Mouse (Mus musculus) heart, embryonic 11.5 days (tissue): ENCODE results near the gene Zfp472. TPM values are rescaled to one million over a fixed set of nuclear protein-coding genes. Genes with fewer than 3 reads are reported as not detected.
"Not testable (repeated sequence)": the region's sequence is repeated elsewhere in the genome, so short reads cannot be mapped to it uniquely, and the experiment has no call there.

Experiments
- ATAC-seq: fragments of 200-750 bp; cut with Nextera tagmentation; replicated peaks from 2 replicates; pipeline ENCODE4 v1.8.0; 2017; ENCODE audit warnings: moderate library complexity; ENCODE audit not compliant: insufficient number of reproducible peaks, low FRiP score, low TSS enrichment
- H3K27ac ChIP-seq: fragments of 300-500 bp; sonication (generic); 2 replicates; pipeline ENCODE4 v1.5.1; 2014; ENCODE audit warnings: mild to moderate bottlenecking, low read depth, low read length
- H3K27me3 ChIP-seq: fragments of 300-500 bp; sonication (generic); 2 replicates; pipeline ENCODE4 v1.6.1; 2014; ENCODE audit warnings: mild to moderate bottlenecking, low read length, mixed read lengths; ENCODE audit not compliant: control insufficient read depth, insufficient read depth
- H3K36me3 ChIP-seq: fragments of 300-500 bp; sonication (generic); 2 replicates; pipeline ENCODE4 v1.6.1; 2014; ENCODE audit warnings: mild to moderate bottlenecking, low read length, moderate library complexity, mixed read lengths; ENCODE audit not compliant: control insufficient read depth, insufficient read depth
- H3K4me1 ChIP-seq: fragments of 300-500 bp; sonication (generic); 2 replicates; pipeline ENCODE4 v1.6.1; 2014; ENCODE audit warnings: low read length; ENCODE audit not compliant: control insufficient read depth, insufficient read depth
- H3K4me2 ChIP-seq: fragments of 300-500 bp; sonication (generic); 2 replicates; pipeline ENCODE4 v1.6.1; 2014; ENCODE audit warnings: mild to moderate bottlenecking, moderate library complexity
- H3K4me3 ChIP-seq: fragments of 300-500 bp; sonication (generic); 2 replicates; pipeline ENCODE4 v1.5.1; 2014; ENCODE audit warnings: low read depth, low read length
- H3K9ac ChIP-seq: fragments of 300-500 bp; sonication (generic); 2 replicates; pipeline ENCODE4 v1.6.1; 2014; ENCODE audit warnings: mild to moderate bottlenecking, low read depth, low read length, moderate library complexity
- H3K9me3 ChIP-seq: fragments of 300-500 bp; sonication (generic); replicated peaks from 2 replicates; pipeline ENCODE4 v1.6.1; 2016; ENCODE audit warnings: low read length; ENCODE audit not compliant: control insufficient read depth
- WGBS: fragments of 180-500 bp; shearing (Covaris S2); extraction: QIAGEN DNeasy Blood & Tissue Kit; methylation state at CpG from one replicate; pipeline ENCODE4 v1.1.7; 2014; ENCODE audit not compliant: insufficient replicate concordance; 5-methylcytosine and 5-hydroxymethylcytosine counted together
- polyA plus RNA-seq: library from polyadenylated mRNA; unstranded; fragments of >200 nt; fragmentation: Nextera tagmentation; extraction: Ambion mirVana; gene quantifications from 2 replicates; pipeline ENCODE4 v1.2.1, GENCODE M21; 2014

Gene Zfp472
- polyA plus RNA-seq, 1 experiment from 2014 or later: 5.9 TPM

DNA sequence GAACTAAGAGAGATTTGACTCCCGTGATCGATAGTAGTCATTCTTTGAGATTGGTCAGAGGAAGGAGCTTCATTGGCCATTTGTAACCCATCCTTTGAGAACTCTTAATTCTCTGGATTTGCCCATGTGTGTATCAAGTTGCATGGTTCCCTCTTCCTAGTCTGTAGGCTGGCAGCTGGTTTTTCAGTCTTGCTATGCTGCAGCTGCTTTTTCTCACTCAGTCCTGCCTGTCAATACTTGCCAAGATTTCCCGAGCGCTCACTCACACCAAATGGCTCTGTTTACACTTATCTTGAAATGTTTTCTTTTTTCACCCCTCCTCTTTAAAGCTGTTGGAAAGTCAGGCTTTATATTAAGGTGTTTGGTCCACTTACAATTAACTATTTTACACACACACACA, 15.7 kb downstream of the Zfp472 start:
- WGBS: 70% methylated on average over 4 of the region's 4 CpGs
- H3K27ac ChIP-seq: no peak overlapping the region

DNA sequence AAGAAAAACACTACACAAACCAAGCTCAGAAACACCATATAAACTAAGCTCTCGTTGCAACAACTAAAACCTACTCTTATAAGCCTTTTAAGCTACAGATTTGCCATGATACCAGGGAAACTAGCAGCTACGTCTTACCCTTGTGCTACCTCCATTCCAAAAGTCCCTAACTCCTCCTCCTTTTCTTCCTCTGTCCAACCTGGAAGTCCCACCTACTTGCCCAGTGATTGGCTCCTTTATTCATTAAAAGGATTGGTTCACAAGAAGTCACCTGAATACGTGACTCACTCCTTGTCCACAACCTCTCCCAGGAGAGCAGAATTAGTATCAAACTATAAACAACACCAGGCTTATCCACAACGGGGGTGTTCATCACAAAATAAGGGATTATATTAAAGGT, 20.7 kb downstream of the Zfp472 start:
- H3K4me3 ChIP-seq: no peak overlapping the region
- 65% methylated on average over 4 of the region's 4 CpGs for WGBS
- H3K9me3 ChIP-seq: no peaks in the 10 kb centered on the region
- H3K36me3 ChIP-seq: no peaks in the 10 kb centered on the region
- H3K9ac ChIP-seq: no peak overlapping the region
- H3K4me1 ChIP-seq: no peaks in the 10 kb centered on the region
- H3K4me2 ChIP-seq: no peak overlapping the region
- H3K27me3 ChIP-seq: no peaks in the 10 kb centered on the region
- H3K27ac ChIP-seq: no peak overlapping the region
- ATAC-seq: no peak

More for the DNA sequence above, 15.7 kb downstream of the Zfp472 start:
- H3K9ac ChIP-seq: no peak overlapping the region
- H3K27me3 ChIP-seq: no peaks in the 10 kb centered on the region
- no peaks in the 10 kb centered on the region for H3K9me3 ChIP-seq
- no peak overlapping the region for H3K4me3 ChIP-seq
- H3K4me2 ChIP-seq: no peak overlapping the region
- no peaks in the 10 kb centered on the region for H3K4me1 ChIP-seq
- ATAC-seq: no peak
- peaks cover 28% of the 10 kb centered on the region for H3K36me3 ChIP-seq

- Histone ChIP-seq H3K27ac (no peak overlapping the region), H3K9ac (peak overlapping the region; percentile 82), H3K4me1 (peaks cover 5% of the 10 kb centered on the region; the same call in 1 of the 2 replicates), H3K4me2 (peak overlapping the region; percentile 73), H3K27me3 (no peaks in the 10 kb centered on the region), H3K4me3 (peak overlapping the region; percentile 69), H3K36me3 (peaks cover 3% of the 10 kb centered on the region; the same call in 1 of the 2 replicates), H3K9me3 (no peaks in the 10 kb centered on the region)
- ATAC-seq: no peak
- WGBS: 66% methylated on average over 12 of the region's 12 CpGs
Observed at GRCm38 (mm10) chr17:32991965-32992698, 26.5 kb downstream of the Zfp472 start.

DNA sequence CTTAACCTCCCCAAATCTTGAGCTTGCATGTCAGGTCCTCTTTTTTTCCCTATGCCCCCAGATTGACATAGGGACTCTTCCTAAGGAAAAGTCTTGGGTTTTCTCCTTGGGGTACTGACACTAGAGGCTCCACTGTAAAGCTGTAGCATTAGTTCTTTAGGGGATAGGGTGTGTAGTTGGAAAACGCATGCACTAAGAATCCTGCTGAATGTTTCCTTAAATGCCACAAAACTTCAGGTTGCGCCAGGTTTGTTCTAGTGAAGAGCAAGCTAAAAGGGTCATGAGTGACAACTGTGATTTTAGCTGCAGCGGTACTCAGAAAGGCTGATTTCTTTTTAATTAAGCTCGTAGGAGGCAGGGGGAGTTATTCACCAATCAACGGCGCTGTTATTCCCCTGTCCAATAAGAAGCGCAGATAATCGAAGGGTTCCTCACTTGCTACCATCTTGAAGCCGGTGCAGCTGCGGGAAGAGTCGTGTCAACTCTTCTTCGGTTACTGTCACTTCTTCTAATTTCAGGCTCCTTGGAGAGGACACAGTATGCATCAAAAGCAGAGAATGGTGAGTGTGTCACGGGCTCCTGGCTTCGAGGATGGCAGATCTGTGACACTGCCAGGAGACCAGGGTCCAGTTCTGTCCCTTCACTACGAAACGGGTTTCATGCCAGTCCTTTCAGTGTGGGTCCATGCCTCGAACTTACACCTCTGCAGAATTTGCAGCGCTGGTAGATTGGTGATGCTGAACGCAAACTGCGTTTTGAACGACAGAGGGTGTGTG, 27.3 kb downstream of the Zfp472 start, which contains the start of gene Zfp952:
Gene Zfp952, plus strand, starts transcription at position 431 of the 776 bp plus-strand sequence.
- ATAC-seq: peak; percentile 86
- WGBS: 2% methylated on average over 21 of the region's 21 CpGs
- H3K9me3 ChIP-seq: no peaks in the 10 kb centered on the region
- H3K36me3 ChIP-seq: peaks cover 3% of the 10 kb centered on the region; the same call in 1 of the 2 replicates
- H3K9ac ChIP-seq: peak within 1 kb of the TSS; percentile 82
- peaks cover 5% of the 10 kb centered on the region; the same call in 1 of the 2 replicates for H3K4me1 ChIP-seq
- peak within 1 kb of the TSS; percentile 69 for H3K4me3 ChIP-seq
- H3K27me3 ChIP-seq: no peaks in the 10 kb centered on the region
- peak within 1 kb of the TSS; percentile 73 for H3K4me2 ChIP-seq
- peak within 1 kb of the TSS; percentile 23; the same call in 1 of the 2 replicates for H3K27ac ChIP-seq

DNA sequence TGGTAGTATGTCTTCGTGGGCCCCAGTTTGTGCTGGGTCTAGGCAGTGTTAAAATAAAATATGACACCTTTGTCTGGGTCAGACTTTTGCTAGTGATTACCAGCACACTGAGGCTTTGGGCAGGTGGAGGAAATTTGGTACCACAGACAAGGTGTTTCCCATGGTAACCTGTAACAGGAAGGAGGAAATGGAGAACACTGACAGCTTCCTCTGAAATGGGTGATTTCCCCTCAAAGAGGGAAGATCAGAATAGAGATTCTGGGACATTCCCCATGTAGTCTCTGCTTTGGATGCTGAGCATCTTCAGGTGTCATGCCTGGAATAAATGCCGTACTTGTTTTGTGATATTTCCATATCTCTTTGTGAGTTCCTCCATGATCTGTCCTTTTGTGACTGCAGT, 32.9 kb downstream of the Zfp472 start:
- 88% methylated on average over 2 of the region's 2 CpGs for WGBS
- peaks cover 18% of the 10 kb centered on the region for H3K36me3 ChIP-seq

DNA sequence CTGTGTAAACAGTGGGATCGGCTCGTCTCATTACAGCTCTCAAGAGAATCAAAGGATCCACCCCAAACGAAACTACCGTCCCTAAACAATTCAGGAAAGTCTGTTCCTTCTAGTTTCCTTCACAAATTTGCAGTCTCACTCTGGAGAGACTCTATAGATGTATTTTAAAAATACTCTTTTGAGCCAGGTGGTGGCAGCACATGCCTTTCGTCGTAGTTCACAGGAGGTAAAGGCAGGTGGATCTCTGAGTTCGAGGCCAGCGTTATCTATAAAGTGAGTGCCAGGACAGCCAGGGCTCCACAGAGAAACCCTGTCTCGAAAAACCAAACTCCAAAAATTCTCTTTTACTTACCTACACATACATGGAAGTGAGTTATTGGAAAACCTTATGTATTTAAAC, 42.7 kb downstream of the Zfp472 start:
- WGBS: 38% methylated on average over 9 of the region's 9 CpGs
- peaks cover 17% of the 10 kb centered on the region for H3K36me3 ChIP-seq
- H3K4me2 ChIP-seq: no peak overlapping the region
- no peaks in the 10 kb centered on the region for H3K4me1 ChIP-seq
- H3K4me3 ChIP-seq: no peak overlapping the region
- no peaks in the 10 kb centered on the region for H3K27me3 ChIP-seq
- ATAC-seq: no peak
- H3K9me3 ChIP-seq: peaks cover 5% of the 10 kb centered on the region
- H3K27ac ChIP-seq: no peak overlapping the region
- no peak overlapping the region for H3K9ac ChIP-seq

More for the DNA sequence above, 32.9 kb downstream of the Zfp472 start:
- no peak overlapping the region for H3K27ac ChIP-seq
- H3K4me3 ChIP-seq: no peak overlapping the region
- no peaks in the 10 kb centered on the region for H3K27me3 ChIP-seq
- ATAC-seq: no peak
- H3K4me1 ChIP-seq: peaks cover 5% of the 10 kb centered on the region; the same call in 1 of the 2 replicates
- no peak overlapping the region for H3K9ac ChIP-seq
- H3K9me3 ChIP-seq: peaks cover 7% of the 10 kb centered on the region
- H3K4me2 ChIP-seq: no peak overlapping the region

DNA sequence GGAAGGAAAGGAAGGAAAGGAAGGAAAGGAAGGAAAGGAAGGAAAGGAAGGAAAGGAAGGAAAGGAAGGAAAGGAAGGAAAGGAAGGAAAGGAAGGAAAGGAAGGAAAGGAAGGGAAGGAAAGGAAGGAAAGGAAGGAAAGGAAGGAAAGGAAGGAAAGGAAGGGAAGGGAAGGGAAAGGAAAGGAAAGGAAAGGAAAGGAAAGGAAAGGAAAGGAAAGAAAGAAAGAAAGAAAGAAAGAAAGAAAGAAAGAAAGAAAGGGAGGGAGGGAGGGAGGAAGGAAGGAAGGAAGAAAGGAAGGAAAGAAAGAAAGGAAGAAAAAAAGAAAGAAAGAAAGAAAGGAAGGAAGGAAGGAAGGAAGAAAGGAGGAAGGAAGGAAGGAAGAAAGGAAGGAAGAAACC, 54.8 kb downstream of the Zfp472 start:
- not testable (repeated sequence) for H3K4me2 ChIP-seq, H3K4me1 ChIP-seq, H3K9ac ChIP-seq, H3K27me3 ChIP-seq, H3K4me3 ChIP-seq, H3K27ac ChIP-seq, ATAC-seq
- Histone ChIP-seq H3K9me3 (peaks cover 45% of the 10 kb centered on the region), H3K36me3 (peaks cover 45% of the 10 kb centered on the region)
